Mouse (Mus musculus) forebrain, postnatal 0 days (tissue): ENCODE data around the gene Gm28042. TPM values are rescaled to one million over a fixed set of nuclear protein-coding genes. Genes with fewer than 3 reads are reported as not detected.

ENCODE experiments used
- ATAC-seq: fragments of 200-750 bp; cut with Nextera tagmentation; 2 replicates; pipeline ENCODE4 v1.8.0; 2017; ENCODE audit warnings: mild to moderate bottlenecking, moderate library complexity
- DNase-seq: peaks from one replicate; pipeline ENCODE4 v3.0.0-alpha.2; 2015
- H3K27ac ChIP-seq: fragments of 300-500 bp; sonication (generic); 2 replicates; pipeline ENCODE4 v1.5.1; 2014; ENCODE audit warnings: low read depth, mild to moderate bottlenecking, antibody characterized with exemption, low read length, moderate library complexity, mixed read lengths
- H3K27me3 ChIP-seq: fragments of 300-500 bp; sonication (generic); 2 replicates; pipeline ENCODE4 v1.6.1; 2014; ENCODE audit warnings: mild to moderate bottlenecking, low read length, mixed read lengths; ENCODE audit not compliant: insufficient read depth
- H3K36me3 ChIP-seq: fragments of 300-500 bp; sonication (generic); 2 replicates; pipeline ENCODE4 v1.6.1; 2014; ENCODE audit warnings: mild to moderate bottlenecking, moderate library complexity; ENCODE audit not compliant: insufficient read depth
- H3K4me1 ChIP-seq: fragments of 300-500 bp; sonication (generic); 2 replicates; pipeline ENCODE4 v1.6.1; 2014; ENCODE audit warnings: antibody characterized with exemption; ENCODE audit not compliant: insufficient read depth
- H3K4me2 ChIP-seq: fragments of 300-500 bp; sonication (generic); 2 replicates; pipeline ENCODE4 v1.6.1; 2014; ENCODE audit warnings: low read depth, mild to moderate bottlenecking, moderate library complexity
- H3K4me3 ChIP-seq: fragments of 300-500 bp; sonication (generic); 2 replicates; pipeline ENCODE4 v1.5.1; 2014; ENCODE audit warnings: low read depth, low read length, mixed read lengths
- H3K9ac ChIP-seq: fragments of 300-500 bp; sonication (generic); 2 replicates; pipeline ENCODE4 v1.6.1; 2014; ENCODE audit warnings: mild to moderate bottlenecking
- H3K9me3 ChIP-seq: fragments of 300-500 bp; sonication (generic); 2 replicates; pipeline ENCODE4 v1.6.1; 2016; ENCODE audit warnings: low read length
- CTCF ChIP-seq: sonication (generic); IDR thresholded peaks from 2 replicates; pipeline ENCODE4 v1.5.1; 2016; ENCODE audit warnings: antibody characterized with exemption, control low read depth, low read depth
- WGBS: fragments of 180-500 bp; shearing (Covaris S2); extraction: QIAGEN DNeasy Blood & Tissue Kit; methylation state at CpG from one replicate; pipeline ENCODE4 v1.1.7; 2014; 5-methylcytosine and 5-hydroxymethylcytosine counted together
- microRNA-seq, 2 experiments: library from miRNA; unstranded; fragments of <30 nt; microRNA quantifications; one replicate each; pipeline ENCODE4; 2016
- polyA plus RNA-seq: library from polyadenylated mRNA; unstranded; fragments of >200 nt; fragmentation: Nextera tagmentation; extraction: Ambion mirVana; gene quantifications from 2 replicates; pipeline ENCODE4 v1.2.1, GENCODE M21; 2015
- total RNA-seq: library from RNA; depleted of rRNA; stranded (reverse); fragments of >200 nt; gene quantifications from 2 replicates; pipeline ENCODE4 v1.2.3, GENCODE M21; 2014; rRNA removed

The Gm28042 gene
- total and polyA plus RNA-seq, 2 experiments from 2014 or later = 1.2 to 4.3 TPM

DNA sequence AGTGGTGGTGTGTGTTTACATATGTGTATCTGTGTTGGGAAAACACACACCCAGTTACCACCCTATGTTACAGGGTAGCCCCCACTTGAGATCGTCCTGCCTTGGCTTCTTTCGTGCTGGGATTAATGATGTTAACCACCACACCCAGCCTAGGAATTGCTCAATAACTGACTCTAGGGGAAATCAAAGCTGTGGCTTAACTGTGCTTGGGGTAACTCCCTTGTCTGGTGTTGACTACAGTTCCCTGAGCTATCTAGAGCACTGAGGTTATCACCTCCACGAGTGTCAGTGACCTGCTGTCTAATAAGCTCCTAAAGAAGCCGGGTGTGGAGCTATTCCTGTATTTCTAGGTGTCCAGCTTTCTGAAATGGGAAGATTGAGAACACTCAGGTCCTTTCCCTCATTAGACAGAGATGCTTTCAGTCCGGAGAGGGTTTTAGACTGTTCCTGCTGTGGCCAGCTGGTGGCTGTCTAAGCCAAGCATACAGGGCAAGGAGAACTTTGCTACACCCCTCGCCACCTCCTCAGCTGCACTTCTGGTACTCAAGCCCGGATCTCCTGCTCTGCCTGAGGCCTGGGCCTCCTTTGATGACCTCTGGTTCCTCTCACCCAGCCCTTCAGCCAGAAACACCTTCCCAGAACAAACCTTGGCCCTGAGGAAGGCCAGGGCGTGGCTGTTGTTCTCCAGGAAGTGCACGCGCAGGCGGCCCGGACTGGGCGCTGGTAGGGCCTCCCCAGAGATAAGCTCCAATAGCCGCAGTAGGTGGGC is 57.5 kb downstream of the Gm28042 start:
- Histone ChIP-seq H3K36me3 (no peaks in the 10 kb centered on the region), H3K4me3 (no peak overlapping the region), H3K4me1 (no peaks in the 10 kb centered on the region), H3K9ac (no peak overlapping the region), H3K27ac (no peak overlapping the region), H3K27me3 (no peaks in the 10 kb centered on the region), H3K9me3 (no peaks in the 10 kb centered on the region), H3K4me2 (no peak overlapping the region)
- DNase-seq = no peak
- no peak for ATAC-seq
- 77% methylated on average over 14 of the region's 14 CpGs for WGBS
- TF ChIP-seq CTCF = peak; percentile 53; the same call in 1 of the 2 replicates

DNA sequence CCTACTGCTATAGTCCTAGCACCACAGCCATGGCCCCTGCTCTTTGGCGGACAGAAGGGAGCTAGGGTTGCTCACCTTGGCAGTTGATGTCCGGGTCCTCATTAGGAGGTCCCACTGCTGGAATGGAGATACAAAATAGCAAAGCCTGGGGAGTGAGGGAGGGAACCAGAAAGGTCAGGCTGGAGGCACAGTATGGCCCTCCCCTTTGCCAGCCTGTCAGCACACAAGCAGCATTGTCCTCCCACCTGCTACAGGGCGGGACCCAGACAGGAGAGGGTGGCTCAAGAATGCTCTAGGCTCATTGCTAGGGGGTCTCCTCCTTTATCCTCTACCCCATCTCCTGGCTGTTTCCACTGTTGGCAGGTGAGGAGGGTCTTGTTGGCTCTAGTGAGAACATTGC is 58.7 kb downstream of the Gm28042 start:
- WGBS = 88% methylated on average over 3 of the region's 3 CpGs
- Histone ChIP-seq H3K27me3 (no peaks in the 10 kb centered on the region), H3K27ac (no peak overlapping the region), H3K4me3 (no peak overlapping the region), H3K36me3 (no peaks in the 10 kb centered on the region), H3K4me2 (no peak overlapping the region), H3K4me1 (no peaks in the 10 kb centered on the region), H3K9me3 (no peaks in the 10 kb centered on the region), H3K9ac (no peak overlapping the region)
- ATAC-seq (no peak), DNase-seq (no peak)
- TF ChIP-seq CTCF = no peak

DNA sequence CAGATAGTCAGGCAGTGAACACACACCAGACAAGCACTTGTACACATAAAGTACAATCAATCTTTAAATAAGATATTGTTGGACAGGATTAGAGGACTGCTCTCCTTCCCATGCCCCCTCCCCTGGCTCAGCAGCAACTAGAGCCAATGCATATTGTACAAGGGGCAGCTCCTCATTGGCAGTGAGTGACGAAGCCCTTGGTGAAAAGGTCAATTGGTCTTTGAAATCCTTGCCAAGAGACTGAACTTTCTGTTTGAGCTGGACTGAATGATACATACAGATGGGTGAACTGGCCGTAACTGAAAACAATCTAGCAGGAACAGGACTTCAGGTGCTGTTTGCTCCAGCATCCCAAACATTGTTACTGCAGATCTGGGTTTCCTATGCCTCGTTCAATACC is 60.1 kb downstream of the Gm28042 start:
- Histone ChIP-seq H3K4me1 (no peaks in the 10 kb centered on the region), H3K4me2 (no peak overlapping the region), H3K36me3 (no peaks in the 10 kb centered on the region), H3K27ac (no peak overlapping the region), H3K9me3 (no peaks in the 10 kb centered on the region), H3K4me3 (no peak overlapping the region), H3K9ac (no peak overlapping the region), H3K27me3 (no peaks in the 10 kb centered on the region)
- DNase-seq = no peak
- WGBS = 77% methylated on average over 3 of the region's 3 CpGs
- no peak for ATAC-seq
- no peak for TF ChIP-seq CTCF

GRCm38 (mm10) chr2:120087897-120088296 is 60.6 kb downstream of the Gm28042 start:
- Histone ChIP-seq H3K27me3 (no peaks in the 10 kb centered on the region), H3K36me3 (no peaks in the 10 kb centered on the region), H3K9ac (no peak overlapping the region), H3K4me3 (no peak overlapping the region), H3K27ac (no peak overlapping the region), H3K4me1 (no peaks in the 10 kb centered on the region), H3K4me2 (no peak overlapping the region), H3K9me3 (no peaks in the 10 kb centered on the region)
- no peak for DNase-seq
- WGBS = 88% methylated on average over 2 of the region's 2 CpGs
- ATAC-seq = no peak
- no peak for TF ChIP-seq CTCF

DNA sequence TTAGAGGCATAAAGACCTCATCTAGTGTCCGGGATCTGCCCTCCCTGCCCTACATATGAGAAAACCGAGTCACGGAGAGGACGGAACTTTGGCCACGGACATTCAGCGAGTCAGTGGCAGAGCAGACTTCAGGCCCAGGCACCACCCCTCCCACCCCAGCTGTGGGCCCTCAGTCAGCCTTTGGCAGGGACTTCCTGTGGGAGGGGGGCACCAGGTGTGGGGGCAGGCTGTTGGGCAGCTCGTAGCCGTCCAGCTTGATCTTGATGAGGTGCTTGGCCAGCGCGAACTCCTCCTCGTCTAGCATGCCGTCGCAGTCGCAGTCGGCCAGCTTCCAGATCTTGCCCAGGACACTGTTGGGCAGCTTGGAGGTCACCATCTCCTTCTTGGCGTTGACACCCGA is 63.7 kb downstream of the Gm28042 start:
- H3K27ac ChIP-seq = no peak overlapping the region

More for the DNA sequence above, 63.7 kb downstream of the Gm28042 start:
- no peak for TF ChIP-seq CTCF
- H3K4me2 ChIP-seq = no peak overlapping the region
- DNase-seq (no peak), ATAC-seq (no peak)
- H3K4me3 ChIP-seq = no peak overlapping the region
- H3K27me3 ChIP-seq = no peaks in the 10 kb centered on the region
- no peak overlapping the region for H3K9ac ChIP-seq
- no peaks in the 10 kb centered on the region for H3K4me1 ChIP-seq
- 95% methylated on average over 17 of the region's 17 CpGs for WGBS
- H3K9me3 ChIP-seq = no peaks in the 10 kb centered on the region
- no peaks in the 10 kb centered on the region for H3K36me3 ChIP-seq

Small RNAs within 50 kb of the gene (microRNA-seq; reads per million reads assigned to microRNA genes)
- gene Mir7665 = 0 reads per million in 2 experiments

Other genes starting within 250 kb of the Gm28042 start
- 18.9 and 20.4 TPM in 2 replicates for gene Rpap1, start 240.0 kb upstream of the Gm28042 start, total RNA-seq
- gene Rpap1, start 240.0 kb upstream of the Gm28042 start, polyA plus RNA-seq = 8.0 and 9.9 TPM in 2 replicates
- 46.6 and 47.5 TPM in 2 replicates for gene Tyro3, start 229.8 kb upstream of the Gm28042 start, total RNA-seq
- 17.3 and 18.5 TPM in 2 replicates for gene Tyro3, start 229.8 kb upstream of the Gm28042 start, polyA plus RNA-seq
- gene Mga, start 130.3 kb upstream of the Gm28042 start, total RNA-seq = 42.2 and 69.7 TPM in 2 replicates
- 6.9 and 11.4 TPM in 2 replicates for gene Mga, start 130.3 kb upstream of the Gm28042 start, polyA plus RNA-seq
- gene Mapkbp1, start 54.8 kb upstream of the Gm28042 start, total RNA-seq = 38.6 and 42.5 TPM in 2 replicates
- 6.5 and 7.4 TPM in 2 replicates for gene Mapkbp1, start 54.8 kb upstream of the Gm28042 start, polyA plus RNA-seq
- 12.7 and 14.6 TPM in 2 replicates for gene Jmjd7, start within 50 bp of the Gm28042 start, total RNA-seq
- 16.4 and 16.9 TPM in 2 replicates for gene Jmjd7, start within 50 bp of the Gm28042 start, polyA plus RNA-seq
- gene Pla2g4b, start 5.9 kb downstream of the Gm28042 start, total RNA-seq = 8.5 and 11.1 TPM in 2 replicates
- gene Pla2g4b, start 5.9 kb downstream of the Gm28042 start, polyA plus RNA-seq = 0.13 and 0.48 TPM in 2 replicates
- gene Ehd4, start 127.1 kb downstream of the Gm28042 start, total RNA-seq = 3.7 and 7.1 TPM in 2 replicates
- gene Ehd4, start 127.1 kb downstream of the Gm28042 start, polyA plus RNA-seq = 11.2 and 16.1 TPM in 2 replicates
- gene Pla2g4e, start 217.8 kb downstream of the Gm28042 start, total RNA-seq = 10.4 and 13.1 TPM in 2 replicates
- gene Pla2g4e, start 217.8 kb downstream of the Gm28042 start, polyA plus RNA-seq = 6.6 and 8.6 TPM in 2 replicates